Mouse (Mus musculus) ES-Bruce4 (cell line): ENCODE measurements around the gene Adarb1. TPM values are rescaled to one million over a fixed set of nuclear protein-coding genes. Genes with fewer than 3 reads are reported as not detected.

Source experiments
- H3K27ac ChIP-seq: 2 replicates; pipeline ENCODE4 v1.5.1; 2012; ENCODE audit warnings: low read length, inconsistent platforms; ENCODE audit not compliant: insufficient read depth
- H3K27me3 ChIP-seq: 2 replicates; pipeline ENCODE4 v1.6.1; 2012; ENCODE audit warnings: mild to moderate bottlenecking, low read length, inconsistent platforms; ENCODE audit not compliant: control insufficient read depth, poor library complexity, insufficient read depth, severe bottlenecking
- H3K36me3 ChIP-seq: 2 replicates; pipeline ENCODE4 v1.6.1; 2012; ENCODE audit warnings: inconsistent platforms, mild to moderate bottlenecking, low read length, moderate library complexity; ENCODE audit not compliant: control insufficient read depth, poor library complexity, insufficient read depth, severe bottlenecking
- H3K4me1 ChIP-seq: one replicate; pipeline ENCODE4 v1.8.1; 2011; ENCODE audit warnings: low read length; ENCODE audit not compliant: control insufficient read depth, insufficient read depth
- H3K4me3 ChIP-seq: 2 replicates; pipeline ENCODE4 v1.5.1; 2011; ENCODE audit warnings: low read depth, mild to moderate bottlenecking, low read length
- H3K9ac ChIP-seq: 2 replicates; pipeline ENCODE4 v1.6.1; 2012; ENCODE audit warnings: low read depth, mild to moderate bottlenecking, inconsistent platforms; ENCODE audit not compliant: poor library complexity, severe bottlenecking
- H3K9me3 ChIP-seq: replicated peaks from 2 replicates; pipeline ENCODE4 v1.6.1; 2012; ENCODE audit warnings: mild to moderate bottlenecking, low read length, inconsistent platforms; ENCODE audit not compliant: control insufficient read depth, poor library complexity, insufficient read depth, severe bottlenecking
- CTCF ChIP-seq: IDR thresholded peaks from one replicate; pipeline ENCODE4 v1.8.1; 2011; ENCODE audit warnings: low read depth, low read length
- EP300 ChIP-seq: IDR thresholded peaks from 2 replicates; pipeline ENCODE4 v1.6.1; 2011; ENCODE audit warnings: low read depth, low read length; ENCODE audit not compliant: insufficient read depth
- POLR2A ChIP-seq: IDR thresholded peaks from one replicate; pipeline ENCODE4 v1.8.1; 2011; ENCODE audit warnings: low read length; ENCODE audit not compliant: insufficient read depth
- polyA plus RNA-seq: library from polyadenylated mRNA; stranded (reverse); fragments of >200 nt; gene quantifications from 2 replicates; pipeline ENCODE4 v1.2.4, GENCODE M21; 2011; ENCODE audit warnings: low read depth; ENCODE audit not compliant: missing spikeins, insufficient read depth, insufficient read length

Adarb1 gene
- polyA plus RNA-seq, 1 experiment, result 9.7 TPM

DNA sequence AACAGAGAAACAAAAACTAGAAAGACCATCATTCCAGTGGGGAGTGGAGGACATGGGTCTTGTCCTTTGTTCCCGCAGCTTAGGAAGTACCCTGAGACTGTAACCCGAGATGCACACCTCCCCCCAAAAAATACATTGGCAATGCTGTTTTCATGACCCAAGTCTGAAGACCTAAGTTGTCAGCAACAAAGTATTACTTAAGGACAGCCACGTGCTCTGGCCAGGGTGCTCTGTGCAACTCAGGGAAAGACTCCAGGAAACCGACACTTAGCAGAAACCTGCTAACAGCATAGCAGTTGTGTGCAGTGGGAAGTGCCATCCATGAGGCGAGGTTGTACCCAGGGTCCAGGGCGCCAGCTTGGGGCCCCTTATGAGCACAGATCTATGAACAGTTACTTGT is 22.2 kb upstream of the Adarb1 start:
- H3K27ac ChIP-seq, result no peak overlapping the region
- H3K4me3 ChIP-seq, result no peak overlapping the region

DNA sequence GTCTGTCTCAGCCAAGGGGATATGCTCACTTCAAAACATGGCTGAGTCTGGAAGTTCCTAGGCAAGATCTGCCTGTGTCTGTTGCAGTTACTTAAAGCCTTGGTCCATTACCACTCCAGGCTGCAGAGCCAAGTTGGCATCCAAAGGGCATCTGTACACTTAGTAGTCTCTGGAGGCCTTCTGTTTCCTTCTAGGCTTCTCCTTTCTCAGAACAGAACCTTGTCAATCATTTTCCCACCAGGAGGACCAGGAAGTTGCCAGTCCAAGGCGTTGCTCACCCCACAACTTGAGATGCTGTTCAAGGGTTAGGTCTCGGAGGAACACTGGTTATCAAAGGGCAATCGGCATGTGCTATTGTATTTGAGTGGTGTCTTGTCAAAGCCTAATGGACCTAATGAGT is 21.0 kb upstream of the Adarb1 start:
- Histone ChIP-seq H3K27ac (no peak overlapping the region), H3K27me3 (no peaks in the 10 kb centered on the region), H3K9ac (no peak overlapping the region), H3K4me1 (no peaks in the 10 kb centered on the region), H3K36me3 (no peaks in the 10 kb centered on the region), H3K4me3 (no peak overlapping the region), H3K9me3 (no peaks in the 10 kb centered on the region)
- TF ChIP-seq POLR2A, result no peak
- no peak for TF ChIP-seq EP300
- no peak for TF ChIP-seq CTCF

More for the DNA sequence above, 22.2 kb upstream of the Adarb1 start:
- no peaks in the 10 kb centered on the region for H3K4me1 ChIP-seq
- no peak overlapping the region for H3K9ac ChIP-seq
- no peaks in the 10 kb centered on the region for H3K36me3 ChIP-seq
- H3K9me3 ChIP-seq, result no peaks in the 10 kb centered on the region
- H3K27me3 ChIP-seq, result no peaks in the 10 kb centered on the region
- TF ChIP-seq CTCF (no peak), EP300 (no peak), POLR2A (no peak)

DNA sequence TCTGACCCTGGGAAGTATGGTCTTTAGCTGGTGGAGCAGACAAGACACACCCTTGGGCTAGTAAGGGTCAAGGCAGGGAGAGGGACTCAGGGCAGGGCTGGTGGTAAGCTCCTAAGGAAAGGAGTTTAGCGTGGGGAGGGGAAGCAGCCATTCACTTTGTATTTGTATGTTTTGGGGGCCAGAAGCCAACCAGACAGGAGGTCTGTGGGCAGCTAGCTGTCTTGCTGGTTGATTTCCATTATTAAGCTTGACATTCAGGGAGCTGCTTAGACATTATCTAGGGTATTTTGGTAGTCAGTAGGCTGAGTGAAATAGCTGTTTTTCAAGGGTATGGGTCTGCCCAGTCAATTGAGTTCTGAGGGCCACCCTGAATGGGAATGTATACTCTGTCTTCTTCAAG is 20.0 kb upstream of the Adarb1 start:
- Histone ChIP-seq H3K4me1 (no peaks in the 10 kb centered on the region), H3K9ac (no peak overlapping the region), H3K4me3 (no peak overlapping the region), H3K36me3 (no peaks in the 10 kb centered on the region), H3K27me3 (no peaks in the 10 kb centered on the region), H3K27ac (no peak overlapping the region), H3K9me3 (no peaks in the 10 kb centered on the region)
- TF ChIP-seq EP300, result no peak
- TF ChIP-seq POLR2A, result no peak
- TF ChIP-seq CTCF, result no peak

DNA sequence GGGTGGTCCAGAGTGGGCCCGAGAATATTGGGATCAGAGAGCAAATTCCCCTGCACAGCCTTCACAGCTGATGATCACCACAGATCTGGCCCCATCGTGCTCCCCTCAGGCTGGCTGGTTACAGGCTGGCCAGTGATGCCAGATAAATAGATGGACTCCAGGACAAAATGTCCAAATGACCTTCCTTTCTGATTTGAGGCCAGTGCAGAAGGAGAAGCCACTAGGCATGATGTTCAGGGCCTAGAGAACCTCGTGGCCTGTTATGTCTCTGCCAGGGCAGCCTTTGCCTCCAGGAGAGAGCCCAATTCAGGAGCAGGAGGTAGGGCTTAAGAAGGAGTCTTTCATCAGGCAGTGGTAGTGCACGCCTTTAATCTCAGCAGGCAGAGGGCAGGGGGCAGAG is 17.3 kb upstream of the Adarb1 start:
- no peaks in the 10 kb centered on the region for H3K36me3 ChIP-seq
- no peaks in the 10 kb centered on the region for H3K27me3 ChIP-seq
- TF ChIP-seq POLR2A, result no peak
- no peak for TF ChIP-seq EP300
- no peak for TF ChIP-seq CTCF
- no peak overlapping the region for H3K27ac ChIP-seq
- no peaks in the 10 kb centered on the region for H3K9me3 ChIP-seq
- no peaks in the 10 kb centered on the region for H3K4me1 ChIP-seq
- no peak overlapping the region for H3K9ac ChIP-seq
- H3K4me3 ChIP-seq, result no peak overlapping the region

DNA sequence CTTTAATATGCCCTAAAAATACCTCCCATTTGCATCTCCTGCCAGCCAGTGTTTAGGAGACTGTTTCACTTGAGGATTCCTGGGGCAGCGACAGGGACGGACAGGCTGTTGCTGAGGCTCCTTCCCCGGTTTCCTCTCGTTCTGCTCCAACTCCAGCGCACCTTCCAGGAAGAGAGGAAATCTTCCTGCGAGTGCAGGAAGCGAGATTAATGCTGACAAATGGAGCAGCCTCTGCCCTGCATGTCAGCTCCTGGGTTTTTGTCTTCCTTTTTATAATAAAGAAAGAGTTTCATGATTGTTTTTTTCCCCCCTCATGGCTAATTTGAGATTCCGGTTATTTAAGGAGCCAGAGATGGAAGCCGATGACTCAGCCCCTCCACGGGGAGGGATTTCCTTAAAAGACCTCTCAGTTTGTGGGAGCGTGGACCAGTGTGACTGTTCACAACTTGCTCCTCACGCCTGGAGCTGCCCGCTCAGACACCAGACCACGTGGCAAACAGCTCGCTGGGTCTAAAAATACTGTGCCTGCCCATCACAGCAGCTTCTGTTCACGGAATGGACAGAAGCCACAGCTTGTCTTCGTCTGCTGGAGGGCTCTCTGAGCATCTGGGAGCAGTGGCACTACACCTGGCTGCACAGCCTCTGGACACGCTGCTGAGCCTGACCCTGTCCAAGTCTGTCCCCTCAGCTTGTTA is 16.5 kb upstream of the Adarb1 start:
- Histone ChIP-seq H3K9ac (no peak overlapping the region), H3K27ac (no peak overlapping the region), H3K4me1 (no peaks in the 10 kb centered on the region), H3K27me3 (no peaks in the 10 kb centered on the region), H3K4me3 (no peak overlapping the region), H3K9me3 (no peaks in the 10 kb centered on the region), H3K36me3 (no peaks in the 10 kb centered on the region)
- no peak for TF ChIP-seq EP300
- TF ChIP-seq POLR2A, result no peak
- no peak for TF ChIP-seq CTCF

DNA sequence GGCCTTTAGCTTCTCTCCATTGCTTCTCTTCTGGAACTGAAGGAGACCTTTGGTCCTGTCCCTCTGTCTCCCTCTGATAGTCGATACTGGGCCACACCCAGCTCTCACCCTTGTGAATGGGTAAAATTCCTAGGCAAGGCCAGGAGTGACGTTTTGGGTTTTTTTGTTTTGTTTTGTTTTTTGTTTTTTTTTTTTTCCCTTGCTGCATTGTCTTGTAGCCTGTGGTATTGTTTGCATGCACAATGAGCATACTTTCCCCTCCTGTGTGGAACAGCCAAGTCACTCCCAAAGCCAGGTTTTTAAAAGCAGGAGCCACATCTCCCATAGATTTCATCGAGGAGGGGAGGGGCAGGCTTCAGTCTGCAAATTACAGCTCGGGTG is 16.0 kb upstream of the Adarb1 start:
- TF ChIP-seq EP300, result no peak
- TF ChIP-seq POLR2A, result no peak
- no peak for TF ChIP-seq CTCF
- H3K4me3 ChIP-seq, result no peak overlapping the region
- H3K9ac ChIP-seq, result no peak overlapping the region
- no peak overlapping the region for H3K27ac ChIP-seq
- H3K9me3 ChIP-seq, result no peaks in the 10 kb centered on the region
- H3K36me3 ChIP-seq, result no peaks in the 10 kb centered on the region
- H3K4me1 ChIP-seq, result no peaks in the 10 kb centered on the region
- H3K27me3 ChIP-seq, result no peaks in the 10 kb centered on the region

DNA sequence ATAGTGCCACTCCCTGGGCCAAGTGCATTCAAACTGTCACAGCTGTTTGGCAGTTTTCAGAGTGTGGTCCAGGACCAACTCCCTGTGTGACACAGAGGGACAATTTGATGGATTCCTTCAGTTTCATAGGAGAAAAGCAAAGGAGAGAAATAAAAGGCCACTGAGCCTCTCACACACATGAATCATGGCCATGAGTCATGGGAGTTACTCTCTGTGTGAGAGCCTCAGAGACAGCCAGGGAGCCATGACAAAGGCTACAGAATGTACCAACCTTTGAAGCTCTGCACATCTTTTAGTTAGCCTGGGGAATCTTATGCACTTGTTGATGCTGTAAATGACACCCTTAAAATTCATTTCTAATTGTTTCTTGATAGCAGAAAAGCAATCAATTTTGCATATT is 12.7 kb upstream of the Adarb1 start:
- H3K9me3 ChIP-seq, result no peaks in the 10 kb centered on the region
- no peak overlapping the region for H3K27ac ChIP-seq
- no peaks in the 10 kb centered on the region for H3K4me1 ChIP-seq
- H3K4me3 ChIP-seq, result no peak overlapping the region
- H3K9ac ChIP-seq, result no peak overlapping the region
- H3K27me3 ChIP-seq, result no peaks in the 10 kb centered on the region
- no peaks in the 10 kb centered on the region for H3K36me3 ChIP-seq
- no peak for TF ChIP-seq EP300
- TF ChIP-seq POLR2A, result no peak
- TF ChIP-seq CTCF, result no peak
